Mouse (Mus musculus) forebrain, embryonic 15.5 days (tissue): ENCODE measurements around the gene Col4a1. TPM values are rescaled to one million over a fixed set of nuclear protein-coding genes. Genes with fewer than 3 reads are reported as not detected.

Experiments used
- ATAC-seq: fragments of 200-750 bp; cut with Nextera tagmentation; replicated peaks from 2 replicates; pipeline ENCODE4 v1.8.0; 2017; ENCODE audit warnings: mild to moderate bottlenecking, moderate TSS enrichment, moderate library complexity
- H3K27ac ChIP-seq: fragments of 300-500 bp; sonication (generic); replicated peaks from 2 replicates; pipeline ENCODE4 v1.5.1; 2015; ENCODE audit warnings: mild to moderate bottlenecking, inconsistent platforms
- H3K27me3 ChIP-seq: fragments of 300-500 bp; sonication (generic); 2 replicates; pipeline ENCODE4 v1.6.1; 2015; ENCODE audit warnings: inconsistent platforms
- H3K36me3 ChIP-seq: fragments of 300-500 bp; sonication (generic); 2 replicates; pipeline ENCODE4 v1.6.1; 2015; ENCODE audit warnings: mild to moderate bottlenecking, inconsistent platforms
- H3K4me1 ChIP-seq: fragments of 300-500 bp; sonication (generic); 2 replicates; pipeline ENCODE4 v1.6.1; 2015; ENCODE audit warnings: inconsistent platforms
- H3K4me2 ChIP-seq: fragments of 300-500 bp; sonication (generic); replicated peaks from 2 replicates; pipeline ENCODE4 v1.6.1; 2015; ENCODE audit warnings: mild to moderate bottlenecking, inconsistent platforms
- H3K4me3 ChIP-seq: fragments of 300-500 bp; sonication (generic); 2 replicates; pipeline ENCODE4 v1.5.1; 2015; ENCODE audit warnings: mild to moderate bottlenecking, inconsistent platforms
- H3K9ac ChIP-seq: fragments of 300-500 bp; sonication (generic); replicated peaks from 2 replicates; pipeline ENCODE4 v1.6.1; 2015; ENCODE audit warnings: mild to moderate bottlenecking, inconsistent platforms
- H3K9me3 ChIP-seq: fragments of 300-500 bp; sonication (generic); 2 replicates; pipeline ENCODE4 v1.6.1; 2016; ENCODE audit warnings: inconsistent platforms
- WGBS: fragments of 180-500 bp; shearing (Covaris S2); methylation state at CpG from one replicate; pipeline ENCODE4 v1.1.7; 2015; ENCODE audit warnings: mixed read lengths; 5-methylcytosine and 5-hydroxymethylcytosine counted together
- polyA plus RNA-seq: library from polyadenylated mRNA; unstranded; fragments of >200 nt; fragmentation: Nextera tagmentation; extraction: Ambion mirVana; gene quantifications from 2 replicates; pipeline ENCODE4 v1.2.1, GENCODE M21; 2015

The Col4a1 gene
- polyA plus RNA-seq, 1 experiment from 2014 or later = 61.4 TPM

DNA sequence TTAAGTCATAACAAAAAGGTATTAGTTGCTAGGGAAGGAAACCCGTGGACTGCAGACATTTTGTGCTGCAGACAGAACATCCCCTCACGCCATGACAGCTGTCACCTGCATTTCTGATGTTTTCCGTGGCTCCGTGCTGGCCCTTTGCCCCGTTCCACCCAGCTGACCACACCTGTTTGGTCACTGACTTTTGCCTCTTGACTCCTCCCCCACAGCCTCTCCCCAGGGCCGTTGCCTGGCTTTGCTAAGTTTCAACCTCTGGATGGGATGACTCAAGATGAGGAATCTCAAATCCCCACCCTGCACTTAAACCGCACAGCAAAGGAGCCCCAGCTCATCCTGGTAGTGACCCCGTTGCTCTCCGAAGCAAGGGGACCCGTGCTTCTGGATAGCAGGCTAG is 33.6 kb upstream of the Col4a1 start:
- 91% methylated on average over 10 of the region's 10 CpGs for WGBS
- no peak overlapping the region for H3K4me2 ChIP-seq
- no peak overlapping the region for H3K9ac ChIP-seq
- H3K27ac ChIP-seq = no peak overlapping the region
- no peaks in the 10 kb centered on the region for H3K36me3 ChIP-seq
- no peak overlapping the region for H3K4me3 ChIP-seq
- no peaks in the 10 kb centered on the region for H3K9me3 ChIP-seq
- H3K4me1 ChIP-seq = no peaks in the 10 kb centered on the region
- H3K27me3 ChIP-seq = no peaks in the 10 kb centered on the region
- ATAC-seq = no peak

DNA sequence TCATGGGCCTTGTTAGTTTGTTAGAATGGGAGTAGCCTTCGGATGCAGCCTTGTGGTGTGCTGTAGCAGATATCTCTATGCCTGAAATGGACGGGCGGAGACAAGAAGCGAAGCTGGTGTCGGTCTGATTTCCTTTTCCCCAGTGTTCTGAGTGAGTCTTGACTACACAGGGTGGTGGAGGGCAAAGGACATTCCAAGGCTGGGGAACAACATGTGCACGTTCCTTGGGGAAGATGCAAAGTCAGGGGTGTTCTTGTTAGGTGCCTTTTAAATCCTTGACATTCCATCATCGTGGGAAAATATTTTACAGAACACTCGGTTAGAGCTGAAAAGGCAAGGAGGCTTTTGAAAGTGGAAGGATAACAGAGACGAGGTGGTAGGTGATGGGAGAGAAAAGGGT is 31.8 kb upstream of the Col4a1 start:
- ATAC-seq = no peak
- no peak overlapping the region for H3K9ac ChIP-seq
- no peaks in the 10 kb centered on the region for H3K27me3 ChIP-seq
- H3K36me3 ChIP-seq = no peaks in the 10 kb centered on the region
- H3K27ac ChIP-seq = no peak overlapping the region
- H3K4me2 ChIP-seq = no peak overlapping the region
- H3K4me1 ChIP-seq = no peaks in the 10 kb centered on the region
- 84% methylated on average over 9 of the region's 9 CpGs for WGBS
- H3K9me3 ChIP-seq = no peaks in the 10 kb centered on the region
- no peak overlapping the region for H3K4me3 ChIP-seq

DNA sequence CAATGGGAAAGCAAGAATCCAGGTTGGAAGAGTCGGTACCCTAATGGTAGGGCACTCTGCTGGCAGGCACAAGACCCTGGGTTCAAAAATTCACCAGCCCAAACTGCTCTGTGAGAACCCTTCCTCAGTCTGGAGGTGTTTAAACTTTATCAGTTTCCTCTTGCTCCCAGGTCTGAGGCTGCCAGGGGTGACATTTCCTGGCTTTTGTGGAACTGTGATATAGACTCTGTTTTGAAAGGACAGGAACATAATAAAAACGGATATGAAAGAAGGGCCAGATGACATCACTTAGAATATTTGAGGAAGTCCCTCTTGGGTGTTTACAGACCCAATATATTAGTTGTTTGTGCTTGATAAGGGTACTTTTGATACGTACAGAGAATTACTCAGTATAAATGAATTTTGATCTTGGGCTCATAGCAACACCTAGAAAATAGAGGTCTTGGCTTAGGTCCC is 28.5 kb upstream of the Col4a1 start:
- no peak overlapping the region for H3K9ac ChIP-seq
- no peaks in the 10 kb centered on the region for H3K27me3 ChIP-seq
- 0 out of 2 replicates have a peak, but pooled peaks cover 5% of the 10 kb centered on the region for H3K4me1 ChIP-seq
- 89% methylated on average over 3 of the region's 3 CpGs for WGBS
- H3K4me3 ChIP-seq = no peak overlapping the region
- no peak overlapping the region for H3K27ac ChIP-seq
- ATAC-seq = no peak
- H3K9me3 ChIP-seq = no peaks in the 10 kb centered on the region
- no peak overlapping the region for H3K4me2 ChIP-seq
- H3K36me3 ChIP-seq = no peaks in the 10 kb centered on the region

DNA sequence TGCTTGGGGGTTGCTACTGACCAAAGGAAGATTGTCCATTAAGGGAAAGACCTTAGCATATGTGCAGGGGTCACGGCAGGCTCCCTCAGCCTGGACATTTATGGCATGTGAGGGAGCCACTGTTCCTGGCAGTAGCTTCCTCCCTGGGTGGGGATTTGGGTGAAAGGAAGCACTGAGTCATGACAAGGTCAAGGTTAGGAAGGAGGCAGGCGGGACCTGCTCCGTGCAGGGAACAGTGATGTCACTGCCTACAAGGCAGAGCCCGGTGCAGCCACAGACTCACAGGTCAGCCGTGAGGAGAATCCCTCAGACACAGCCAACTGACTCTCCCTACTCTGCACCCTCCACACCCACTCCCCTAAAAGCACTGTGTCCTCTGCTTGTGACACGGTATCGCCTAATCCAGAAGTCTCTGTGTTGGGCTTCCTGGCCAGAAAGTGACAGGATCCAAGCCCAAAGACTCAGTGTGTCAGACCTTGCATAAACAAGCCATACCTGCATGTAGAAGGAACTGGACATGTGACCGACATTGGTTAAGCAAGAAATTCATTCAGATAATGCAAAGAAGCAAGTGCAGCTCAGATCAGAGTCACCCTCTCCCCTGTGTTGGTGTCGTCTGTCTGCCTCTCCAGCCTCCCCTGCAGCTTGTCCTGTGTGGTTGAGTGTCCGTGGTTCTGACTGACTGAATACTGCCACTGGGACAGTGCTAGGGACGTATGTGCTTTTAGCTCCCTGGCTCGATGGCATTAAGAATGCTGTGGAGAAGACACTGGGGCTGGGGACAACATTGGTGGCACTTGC is 27.9 kb upstream of the Col4a1 start:
- H3K27ac ChIP-seq = no peak overlapping the region
- H3K9ac ChIP-seq = no peak overlapping the region
- H3K9me3 ChIP-seq = no peaks in the 10 kb centered on the region
- peaks cover 5% of the 10 kb centered on the region; the same call in 1 of the 2 replicates for H3K4me1 ChIP-seq
- no peaks in the 10 kb centered on the region for H3K36me3 ChIP-seq
- H3K4me3 ChIP-seq = no peak overlapping the region
- no peak overlapping the region for H3K4me2 ChIP-seq
- H3K27me3 ChIP-seq = no peaks in the 10 kb centered on the region
- 83% methylated on average over 12 of the region's 12 CpGs for WGBS
- ATAC-seq = no peak

DNA sequence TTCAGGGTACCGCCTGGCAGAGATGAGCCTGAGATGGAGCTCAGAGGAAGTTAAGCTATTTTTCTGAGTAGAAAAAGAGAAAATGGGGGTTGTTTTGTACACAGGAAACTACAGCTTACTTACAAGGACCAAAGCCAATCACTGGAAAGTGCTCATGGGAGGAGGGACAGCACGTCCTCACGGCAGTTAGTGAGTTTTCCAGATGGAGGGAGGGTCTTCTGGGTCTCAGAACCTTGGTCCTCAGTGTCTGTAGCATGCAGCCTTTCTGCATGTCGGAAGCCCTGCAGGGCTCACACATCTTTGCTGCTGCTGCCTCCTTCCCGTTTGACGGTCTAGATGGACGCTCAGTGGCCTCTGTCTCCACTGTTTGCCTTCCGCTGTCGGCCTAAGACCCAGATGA is 25.9 kb upstream of the Col4a1 start:
- no peaks in the 10 kb centered on the region for H3K27me3 ChIP-seq
- 86% methylated on average over 9 of the region's 9 CpGs for WGBS
- no peak overlapping the region for H3K9ac ChIP-seq
- H3K9me3 ChIP-seq = no peaks in the 10 kb centered on the region
- ATAC-seq = no peak
- no peaks in the 10 kb centered on the region for H3K36me3 ChIP-seq
- no peak overlapping the region for H3K27ac ChIP-seq
- H3K4me2 ChIP-seq = no peak overlapping the region
- no peak overlapping the region for H3K4me3 ChIP-seq
- peaks cover 5% of the 10 kb centered on the region; the same call in 1 of the 2 replicates for H3K4me1 ChIP-seq

DNA sequence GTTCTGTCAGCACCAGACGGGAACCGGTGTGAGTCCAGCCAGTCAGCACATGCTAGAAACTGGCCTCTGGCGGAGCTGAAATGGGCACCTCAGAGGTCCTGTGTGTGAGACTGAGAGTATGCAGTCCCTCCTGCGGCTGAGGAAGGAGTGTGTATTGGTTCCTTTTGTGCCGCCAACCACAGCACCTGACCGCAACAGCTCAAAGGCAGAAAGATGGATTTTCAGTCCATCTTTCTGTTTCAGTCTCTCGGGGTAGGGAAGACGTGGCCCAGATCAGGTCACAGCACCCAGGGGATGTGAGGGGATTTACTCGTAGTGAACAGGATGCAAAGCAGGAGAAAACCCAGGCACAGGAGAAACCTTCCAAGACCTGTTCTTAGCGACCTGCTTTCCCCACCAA is 25.0 kb upstream of the Col4a1 start:
- no peak for ATAC-seq
- H3K27ac ChIP-seq = no peak overlapping the region
- 90% methylated on average over 10 of the region's 10 CpGs for WGBS

DNA sequence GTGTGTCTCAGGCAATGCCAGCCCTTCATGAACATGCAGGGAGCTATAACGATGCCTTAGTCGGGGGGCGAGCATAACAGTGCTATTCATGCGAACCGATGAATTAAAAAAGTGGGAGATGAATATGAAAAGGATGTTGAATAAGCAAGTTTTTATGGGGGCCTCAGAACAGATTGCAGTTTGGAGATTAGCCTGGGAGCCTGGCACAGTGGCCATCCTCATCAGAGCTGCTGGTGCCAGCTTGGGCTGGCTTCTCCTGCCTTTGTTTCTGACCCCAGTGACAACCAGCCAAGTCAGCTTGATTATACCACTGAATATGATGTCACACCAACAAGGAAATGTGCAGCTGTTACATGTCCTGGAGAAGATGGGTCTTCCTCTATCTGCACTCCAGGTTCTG is 23.7 kb upstream of the Col4a1 start:
- peaks cover 5% of the 10 kb centered on the region; the same call in 1 of the 2 replicates for H3K4me1 ChIP-seq
- ATAC-seq = no peak
- no peak overlapping the region for H3K9ac ChIP-seq
- H3K36me3 ChIP-seq = no peaks in the 10 kb centered on the region
- no peak overlapping the region for H3K27ac ChIP-seq
- no peaks in the 10 kb centered on the region for H3K27me3 ChIP-seq
- H3K4me3 ChIP-seq = no peak overlapping the region
- WGBS = 53% methylated on average over 5 of the region's 5 CpGs
- H3K4me2 ChIP-seq = no peak overlapping the region
- no peaks in the 10 kb centered on the region for H3K9me3 ChIP-seq

More for the DNA sequence above, 25.0 kb upstream of the Col4a1 start:
- Histone ChIP-seq H3K4me1 (peaks cover 5% of the 10 kb centered on the region; the same call in 1 of the 2 replicates), H3K9me3 (no peaks in the 10 kb centered on the region), H3K4me3 (no peak overlapping the region), H3K4me2 (no peak overlapping the region), H3K9ac (no peak overlapping the region), H3K36me3 (no peaks in the 10 kb centered on the region), H3K27me3 (no peaks in the 10 kb centered on the region)

DNA sequence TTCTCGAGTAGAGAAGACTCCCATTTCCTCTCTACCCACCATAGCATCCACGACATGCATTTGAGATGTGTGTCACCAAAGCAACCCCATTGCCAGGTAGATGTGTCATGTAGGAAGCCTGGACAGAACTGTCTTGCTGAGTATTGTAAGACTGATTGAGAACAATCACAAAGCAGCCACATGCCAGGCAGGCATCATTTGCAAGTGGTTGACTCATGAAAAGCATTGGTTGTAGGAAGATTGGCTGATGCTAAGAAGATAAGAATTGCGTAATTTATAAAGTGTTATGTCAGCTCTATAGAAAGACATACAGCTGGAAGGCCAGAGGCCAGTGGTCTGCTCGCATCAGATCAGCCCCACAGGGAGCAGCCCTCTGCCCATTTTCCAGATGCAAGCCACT is 22.6 kb upstream of the Col4a1 start:
- Histone ChIP-seq H3K27ac (no peak overlapping the region), H3K36me3 (no peaks in the 10 kb centered on the region), H3K4me3 (no peak overlapping the region), H3K9me3 (no peaks in the 10 kb centered on the region), H3K9ac (no peak overlapping the region), H3K4me2 (no peak overlapping the region), H3K27me3 (no peaks in the 10 kb centered on the region), H3K4me1 (peaks cover 5% of the 10 kb centered on the region; the same call in 1 of the 2 replicates)
- 90% methylated on average over 4 of the region's 4 CpGs for WGBS
- no peak for ATAC-seq

DNA sequence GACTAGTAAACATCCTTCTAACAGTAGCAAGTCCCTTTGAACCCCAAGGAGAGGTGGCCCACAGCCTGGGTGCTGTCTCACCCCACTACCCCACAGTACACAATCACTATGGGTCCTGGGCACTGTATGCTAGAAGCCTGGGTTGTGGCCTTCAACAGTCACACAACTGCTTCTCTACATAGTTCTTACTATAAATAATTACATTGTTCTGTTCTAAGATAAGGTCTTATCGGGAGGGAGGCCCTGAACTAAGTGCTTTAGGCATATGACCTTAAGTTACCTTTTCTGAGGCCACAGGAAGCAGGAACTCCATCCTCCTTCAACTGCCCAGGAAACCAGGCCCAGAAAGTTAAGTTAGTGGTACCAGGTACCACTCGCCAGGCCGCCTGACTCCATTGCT is 21.9 kb upstream of the Col4a1 start:
- H3K9me3 ChIP-seq = no peaks in the 10 kb centered on the region

DNA sequence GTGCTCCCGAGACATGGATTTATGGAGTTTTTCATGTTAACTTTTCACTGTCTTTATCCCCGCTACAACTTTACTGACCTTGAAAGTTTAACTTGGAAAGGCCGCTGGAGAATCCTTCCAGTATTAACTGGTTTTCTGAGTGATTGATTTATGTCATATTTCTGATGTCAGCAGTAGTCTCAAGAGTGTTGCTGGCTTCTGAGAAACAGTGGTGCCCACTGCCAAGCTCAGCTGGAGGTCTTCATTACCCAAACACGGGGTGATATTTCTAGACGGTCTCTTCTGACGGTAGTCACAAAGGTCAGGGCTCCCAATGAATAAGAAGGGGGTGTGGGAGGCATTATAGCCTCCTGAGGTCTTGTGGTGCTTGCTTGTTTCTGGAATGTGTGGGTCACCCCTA is 21.1 kb upstream of the Col4a1 start:
- no peak overlapping the region for H3K9ac ChIP-seq
- 76% methylated on average over 6 of the region's 6 CpGs for WGBS
- H3K9me3 ChIP-seq = no peaks in the 10 kb centered on the region
- no peaks in the 10 kb centered on the region for H3K36me3 ChIP-seq
- no peak overlapping the region for H3K27ac ChIP-seq
- no peaks in the 10 kb centered on the region for H3K27me3 ChIP-seq
- peaks cover 5% of the 10 kb centered on the region; the same call in 1 of the 2 replicates for H3K4me1 ChIP-seq
- H3K4me3 ChIP-seq = no peak overlapping the region
- no peak overlapping the region for H3K4me2 ChIP-seq
- ATAC-seq = no peak

More for the DNA sequence above, 21.9 kb upstream of the Col4a1 start:
- no peak for ATAC-seq
- H3K4me2 ChIP-seq = no peak overlapping the region
- WGBS = 91% methylated on average over 3 of the region's 3 CpGs
- no peak overlapping the region for H3K27ac ChIP-seq
- peaks cover 5% of the 10 kb centered on the region; the same call in 1 of the 2 replicates for H3K4me1 ChIP-seq
- no peak overlapping the region for H3K4me3 ChIP-seq
- no peak overlapping the region for H3K9ac ChIP-seq
- no peaks in the 10 kb centered on the region for H3K27me3 ChIP-seq
- H3K36me3 ChIP-seq = no peaks in the 10 kb centered on the region

DNA sequence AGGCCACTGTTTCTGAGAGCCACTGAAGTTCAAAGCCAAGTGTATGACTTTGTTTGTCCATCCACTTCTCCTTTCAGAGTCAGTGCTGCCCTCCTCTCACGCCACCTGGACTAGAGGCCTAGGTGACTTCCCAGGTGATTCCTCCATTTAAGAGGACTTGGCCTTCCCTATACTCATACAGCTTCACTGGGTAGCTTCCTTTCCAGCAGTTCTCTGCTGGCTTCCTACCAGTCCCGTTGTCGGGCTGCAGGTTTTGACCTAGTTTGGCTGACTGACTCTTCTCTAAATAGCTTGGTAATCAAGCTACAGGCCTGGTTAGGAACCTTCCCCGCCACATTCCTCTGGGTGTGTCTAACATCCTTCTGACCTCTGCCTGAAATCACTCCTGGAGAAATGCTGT is 18.9 kb upstream of the Col4a1 start:
- 88% methylated on average over 4 of the region's 4 CpGs for WGBS
- no peak overlapping the region for H3K4me2 ChIP-seq
- no peak overlapping the region for H3K9ac ChIP-seq
- H3K27ac ChIP-seq = no peak overlapping the region
- peaks cover under 1% of the 10 kb centered on the region; the same call in 1 of the 2 replicates for H3K4me1 ChIP-seq
- ATAC-seq = no peak
- H3K4me3 ChIP-seq = no peak overlapping the region
- no peaks in the 10 kb centered on the region for H3K36me3 ChIP-seq
- no peaks in the 10 kb centered on the region for H3K27me3 ChIP-seq
- H3K9me3 ChIP-seq = no peaks in the 10 kb centered on the region

DNA sequence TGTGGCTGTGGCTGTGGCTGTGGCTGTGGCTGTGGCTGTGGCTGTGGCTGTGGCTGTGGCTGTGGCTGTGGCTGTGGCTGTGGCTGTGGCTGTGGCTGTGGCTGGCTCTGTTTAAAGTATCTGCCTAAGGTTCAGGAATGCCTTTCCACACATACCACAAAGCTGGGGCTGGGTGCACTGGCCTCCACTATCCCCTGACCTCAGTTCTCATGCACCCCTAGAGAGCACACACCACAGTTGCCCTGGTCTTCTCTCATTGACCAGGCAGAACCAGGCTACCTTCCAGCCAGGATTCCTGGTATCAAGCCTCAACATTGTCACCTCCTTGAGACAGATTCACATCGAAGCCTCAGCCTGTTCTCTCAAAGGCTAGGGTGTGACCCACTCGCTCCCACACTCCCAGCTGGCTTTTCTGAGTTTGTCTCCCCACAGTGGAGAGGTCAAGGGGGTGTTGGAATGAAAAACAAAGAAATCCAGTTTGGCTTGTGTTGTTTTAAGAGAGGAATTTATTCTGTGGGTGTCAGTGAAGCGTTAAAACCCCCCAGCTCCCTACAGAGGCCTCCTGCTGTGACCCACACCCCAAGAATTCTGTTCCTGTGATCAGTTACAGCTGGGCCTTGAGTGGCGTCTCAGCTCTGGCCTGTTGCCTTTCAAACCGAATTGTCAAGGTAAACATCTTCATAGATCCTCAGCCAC is 15.2 kb upstream of the Col4a1 start:
- no peaks in the 10 kb centered on the region for H3K9me3 ChIP-seq
- no peaks in the 10 kb centered on the region for H3K36me3 ChIP-seq
- no peaks in the 10 kb centered on the region for H3K27me3 ChIP-seq
- ATAC-seq = no peak
- H3K4me1 ChIP-seq = no peaks in the 10 kb centered on the region
- WGBS = 52% methylated on average over 5 of the region's 5 CpGs
- H3K9ac ChIP-seq = no peak overlapping the region
- H3K27ac ChIP-seq = no peak overlapping the region
- no peak overlapping the region for H3K4me3 ChIP-seq
- H3K4me2 ChIP-seq = no peak overlapping the region
